Mouse (Mus musculus): Measurements from ENCODE around the gene Tmem217.
"Not testable (repeated sequence)": the region's sequence is repeated elsewhere in the genome, so short reads cannot be mapped to it uniquely, and the experiment has no call there.

GRCm38 (mm10) chr17:29497481-29497880 lies 54.7 kb downstream of the Tmem217 start:
- not testable (repeated sequence) for TF ChIP-seq RAD21 (IDR thresholded peaks at IDR 0.05; ENCODE audit: low read depth, low read length); USF1 (IDR thresholded peaks at IDR 0.05; ENCODE audit: low read depth, low read length); CHD1 (IDR thresholded peaks at IDR 0.05; ENCODE audit: low read depth, low read length); EP300 (IDR thresholded peaks at IDR 0.05; ENCODE audit: low read length); TCF12 (IDR thresholded peaks at IDR 0.05; ENCODE audit: low read depth, low read length); ZC3H11A (IDR thresholded peaks at IDR 0.05; ENCODE audit: low read depth, low read length); CTCF (conservative IDR thresholded peaks at IDR 0.05 in 1 of 2, IDR thresholded peaks at IDR 0.05 in 1 of 2; ENCODE audit: low read depth in 2 of 2, low read length in 2 of 2)

Measured in CH12.LX (cell line).